Mouse (Mus musculus) cerebellum, adult 2 months (tissue): ENCODE measurements at regions not wholly inside any gene's neighbourhood (a gene's known extent, or its start where the extent isn't known, plus 50 kb on each side); places are given as distances from the start of the nearest gene placed in this dataset.

Experiments
- CTCF ChIP-seq: fragments of 200-500 bp; IDR thresholded peaks from 2 replicates; pipeline ENCODE4 v1.5.1; 2011; ENCODE audit warnings: low read depth, mild to moderate bottlenecking, control low read depth, low read length, moderate library complexity, borderline replicate concordance; ENCODE audit not compliant: insufficient read depth
- POLR2A ChIP-seq: fragments of 200-500 bp; IDR thresholded peaks from 2 replicates; pipeline ENCODE4 v1.6.1; 2011; ENCODE audit warnings: low read length, control low read depth, borderline replicate concordance; ENCODE audit not compliant: insufficient read depth

DNA sequence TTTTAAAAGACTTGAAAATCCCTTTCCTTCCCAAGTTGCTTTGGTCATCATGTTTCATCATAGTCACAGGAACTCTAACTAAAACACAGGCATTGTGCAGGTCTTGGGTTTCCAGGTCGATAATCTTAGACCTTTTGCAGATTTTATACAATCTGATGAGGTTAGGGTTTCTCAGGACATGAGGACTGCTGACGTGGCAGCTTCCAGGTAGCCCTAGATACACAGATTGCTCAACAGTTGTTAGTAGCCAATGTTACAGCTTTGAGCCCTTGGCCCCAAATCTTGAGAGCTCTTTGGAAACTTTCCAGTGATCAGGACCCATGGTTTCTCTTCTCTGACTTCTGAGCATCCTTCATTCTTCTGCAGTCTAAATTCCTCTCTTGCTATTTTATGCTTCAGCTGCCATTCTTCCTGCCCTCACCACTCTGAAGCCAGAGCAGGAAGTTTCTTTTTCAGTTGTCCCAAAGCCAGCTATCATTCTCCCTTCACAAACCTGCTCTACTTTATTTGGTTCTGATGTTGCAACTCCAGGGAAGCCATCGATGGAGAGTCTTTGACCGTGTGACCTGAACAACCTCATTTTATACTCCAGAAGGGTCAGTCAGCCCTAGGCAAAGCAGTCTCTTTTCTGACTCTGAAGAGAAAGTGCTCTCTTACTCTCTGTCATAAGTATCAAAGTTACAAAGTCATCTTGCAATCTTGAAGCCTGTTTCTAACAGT, 71.3 kb upstream of the A1bg start:
- TF ChIP-seq CTCF (no peak), POLR2A (no peak)
